Mouse (Mus musculus) embryonic facial prominence, embryonic 10.5 days (tissue): ENCODE data around the gene Hoxa4. TPM values are rescaled to one million over a fixed set of nuclear protein-coding genes. Genes with fewer than 3 reads are reported as not detected.
A peak's percentile ranks its signal among the peaks of the same experiment; 100 is the strongest.

Experiments used
- DNase-seq: peaks from one replicate; pipeline ENCODE4 v3.0.0-alpha.2; 2017; ENCODE audit warnings: low spot score
- H3K27ac ChIP-seq: fragments of 300-500 bp; sonication (generic); replicated peaks from 2 replicates; pipeline ENCODE4 v1.5.1; 2016; ENCODE audit warnings: mild to moderate bottlenecking
- H3K27me3 ChIP-seq: fragments of 300-500 bp; sonication (generic); replicated peaks from 2 replicates; pipeline ENCODE4 v1.6.1; 2016; ENCODE audit warnings: low read depth, mild to moderate bottlenecking; ENCODE audit not compliant: poor library complexity, severe bottlenecking
- H3K36me3 ChIP-seq: fragments of 300-500 bp; sonication (generic); replicated peaks from 2 replicates; pipeline ENCODE4 v1.6.1; 2016; ENCODE audit warnings: mild to moderate bottlenecking, moderate library complexity
- H3K4me1 ChIP-seq: fragments of 300-500 bp; sonication (generic); 2 replicates; pipeline ENCODE4 v1.6.1; 2016
- H3K4me3 ChIP-seq: fragments of 300-500 bp; sonication (generic); 2 replicates; pipeline ENCODE4 v1.5.1; 2016; ENCODE audit warnings: mild to moderate bottlenecking, moderate library complexity
- H3K9me3 ChIP-seq: fragments of 300-500 bp; sonication (generic); 2 replicates; pipeline ENCODE4 v1.6.1; 2016; ENCODE audit warnings: mild to moderate bottlenecking
- WGBS: fragments of 180-500 bp; shearing (Covaris S2); methylation state at CpG from one replicate; pipeline ENCODE4 v1.1.7; 2016; 5-methylcytosine and 5-hydroxymethylcytosine counted together
- polyA plus RNA-seq: library from polyadenylated mRNA; unstranded; fragments of >200 nt; fragmentation: Nextera tagmentation; extraction: Ambion mirVana; gene quantifications from 2 replicates; pipeline ENCODE4 v1.2.1, GENCODE M21; 2016

Hoxa4 gene
- polyA plus RNA-seq, 1 experiment from 2014 or later = not detected

- WGBS = 2% methylated on average over 8 of the region's 8 CpGs
- peak; percentile 14 for DNase-seq
- H3K27me3 ChIP-seq = peaks cover 100% of the 10 kb centered on the region
- peak overlapping the region; percentile 75 for H3K27ac ChIP-seq
- H3K9me3 ChIP-seq = no peaks in the 10 kb centered on the region
- H3K36me3 ChIP-seq = no peaks in the 10 kb centered on the region
- peak overlapping the region; percentile 78 for H3K4me3 ChIP-seq
- peaks cover 30% of the 10 kb centered on the region for H3K4me1 ChIP-seq
Observed at GRCm38 (mm10) chr6:52161336-52162092, 30.0 kb downstream of the Hoxa4 start.

DNA sequence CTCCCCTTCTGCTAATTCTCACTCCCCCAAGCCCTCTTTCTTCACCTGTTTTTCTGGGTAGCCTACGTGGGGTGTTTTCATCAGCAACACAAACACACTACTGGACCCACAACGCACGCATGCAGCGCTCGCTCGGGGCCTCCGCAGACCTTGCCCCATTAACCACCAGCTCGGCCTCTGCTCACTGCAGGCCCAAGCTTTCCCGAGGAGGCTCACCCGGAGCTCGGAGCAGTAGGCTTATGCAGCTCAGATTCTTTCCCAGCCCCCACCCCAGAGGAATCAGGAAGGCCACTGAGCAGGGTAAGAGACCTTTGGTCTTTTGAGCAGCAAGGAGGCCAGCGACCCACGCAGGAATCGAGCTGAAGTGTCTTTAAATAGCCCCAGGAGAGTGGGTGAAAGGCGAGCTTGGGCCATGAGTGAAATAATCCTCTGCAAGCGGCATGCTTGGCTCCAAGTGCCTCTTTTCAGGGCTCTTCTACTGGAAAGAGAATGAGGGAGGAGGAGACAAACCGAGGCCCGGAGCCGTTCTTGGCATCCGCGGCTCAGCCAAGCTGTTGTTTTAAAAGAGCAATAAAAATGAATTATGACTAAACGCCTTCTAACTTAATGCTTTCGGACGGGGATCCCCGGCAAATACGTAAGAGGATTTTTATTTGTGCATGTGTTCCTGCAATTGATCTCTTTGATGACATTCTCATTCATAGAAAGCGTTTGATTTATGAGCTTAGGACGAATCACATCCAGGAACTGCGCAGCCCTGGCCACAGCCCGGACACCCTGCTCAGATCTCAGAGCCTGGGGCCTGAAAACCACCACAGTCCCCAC is 30.8 kb downstream of the Hoxa4 start:
- peak; percentile 61 for DNase-seq
- no peaks in the 10 kb centered on the region for H3K36me3 ChIP-seq
- peaks cover 100% of the 10 kb centered on the region for H3K27me3 ChIP-seq
- peak overlapping the region; percentile 75 for H3K27ac ChIP-seq
- H3K4me1 ChIP-seq = peaks cover 30% of the 10 kb centered on the region
- peak overlapping the region; percentile 78 for H3K4me3 ChIP-seq
- WGBS = under 1% methylated on average over 30 of the region's 30 CpGs
- H3K9me3 ChIP-seq = no peaks in the 10 kb centered on the region

GRCm38 (mm10) chr6:52159979-52160378 is 31.6 kb downstream of the Hoxa4 start:
- Histone ChIP-seq H3K4me1 (peaks cover 30% of the 10 kb centered on the region), H3K36me3 (no peaks in the 10 kb centered on the region), H3K27me3 (peaks cover 100% of the 10 kb centered on the region), H3K4me3 (peak overlapping the region; percentile 78), H3K27ac (peak overlapping the region; percentile 75), H3K9me3 (no peaks in the 10 kb centered on the region)
- DNase-seq = peak; percentile 28
- 1% methylated on average over 9 of the region's 9 CpGs for WGBS

- Histone ChIP-seq H3K36me3 (no peaks in the 10 kb centered on the region), H3K9me3 (no peaks in the 10 kb centered on the region), H3K4me3 (peak overlapping the region; percentile 78), H3K27ac (peak overlapping the region; percentile 78), H3K4me1 (peaks cover 30% of the 10 kb centered on the region), H3K27me3 (peaks cover 100% of the 10 kb centered on the region)
- 1% methylated on average over 12 of the region's 12 CpGs for WGBS
- DNase-seq = peak; percentile 45
Observed at GRCm38 (mm10) chr6:52159164-52159761, 32.3 kb downstream of the Hoxa4 start.

DNA sequence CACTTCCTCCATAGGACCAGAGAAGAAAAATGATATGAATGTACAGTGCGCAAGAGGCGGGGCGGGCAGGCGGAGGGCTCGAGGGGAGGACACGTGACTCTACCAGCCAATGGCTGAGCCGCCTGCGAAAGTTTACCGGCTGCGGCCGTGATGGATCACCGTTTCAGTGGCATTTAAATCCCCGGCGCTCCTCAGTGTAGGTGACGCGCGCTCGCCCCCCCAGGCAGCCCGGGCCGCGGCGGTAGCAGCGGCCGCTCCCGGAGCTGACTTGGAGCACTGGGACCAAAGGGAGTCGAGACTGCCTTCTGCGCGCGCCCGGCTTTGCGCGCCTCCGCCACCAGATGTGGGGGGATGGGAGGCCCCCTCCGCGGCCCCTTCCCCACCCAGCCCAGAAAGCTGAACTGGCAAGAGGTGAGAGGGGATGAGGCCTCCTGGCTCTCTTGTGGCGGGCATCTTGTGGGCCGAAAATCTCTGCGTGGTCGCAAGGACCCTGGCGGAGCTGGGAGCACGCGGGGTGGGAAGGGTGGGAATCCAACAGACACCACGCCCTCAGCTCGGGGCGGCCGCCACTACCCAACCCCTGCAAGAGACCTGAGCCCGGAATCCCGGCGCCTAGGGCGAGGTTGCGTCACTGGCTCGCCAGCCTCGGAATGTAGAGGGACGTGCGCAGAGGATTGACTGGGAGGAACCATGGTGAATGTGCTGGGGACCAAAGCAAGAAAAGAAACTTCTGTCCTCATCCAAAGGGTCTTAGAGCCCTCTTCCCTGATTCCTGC is 33.1 kb downstream of the Hoxa4 start, which contains the start of gene Hoxa1:
TSS of gene Hoxa1 (minus strand) at position 42 of the 776 bp plus-strand sequence.
- Histone ChIP-seq H3K27me3 (peaks cover 100% of the 10 kb centered on the region), H3K9me3 (no peaks in the 10 kb centered on the region), H3K4me1 (peaks cover 30% of the 10 kb centered on the region), H3K36me3 (no peaks in the 10 kb centered on the region), H3K27ac (peak within 1 kb of the TSS; percentile 78), H3K4me3 (peak within 1 kb of the TSS; percentile 78)
- DNase-seq = peak; percentile 89
- under 1% methylated on average over 55 of the region's 55 CpGs for WGBS

DNA sequence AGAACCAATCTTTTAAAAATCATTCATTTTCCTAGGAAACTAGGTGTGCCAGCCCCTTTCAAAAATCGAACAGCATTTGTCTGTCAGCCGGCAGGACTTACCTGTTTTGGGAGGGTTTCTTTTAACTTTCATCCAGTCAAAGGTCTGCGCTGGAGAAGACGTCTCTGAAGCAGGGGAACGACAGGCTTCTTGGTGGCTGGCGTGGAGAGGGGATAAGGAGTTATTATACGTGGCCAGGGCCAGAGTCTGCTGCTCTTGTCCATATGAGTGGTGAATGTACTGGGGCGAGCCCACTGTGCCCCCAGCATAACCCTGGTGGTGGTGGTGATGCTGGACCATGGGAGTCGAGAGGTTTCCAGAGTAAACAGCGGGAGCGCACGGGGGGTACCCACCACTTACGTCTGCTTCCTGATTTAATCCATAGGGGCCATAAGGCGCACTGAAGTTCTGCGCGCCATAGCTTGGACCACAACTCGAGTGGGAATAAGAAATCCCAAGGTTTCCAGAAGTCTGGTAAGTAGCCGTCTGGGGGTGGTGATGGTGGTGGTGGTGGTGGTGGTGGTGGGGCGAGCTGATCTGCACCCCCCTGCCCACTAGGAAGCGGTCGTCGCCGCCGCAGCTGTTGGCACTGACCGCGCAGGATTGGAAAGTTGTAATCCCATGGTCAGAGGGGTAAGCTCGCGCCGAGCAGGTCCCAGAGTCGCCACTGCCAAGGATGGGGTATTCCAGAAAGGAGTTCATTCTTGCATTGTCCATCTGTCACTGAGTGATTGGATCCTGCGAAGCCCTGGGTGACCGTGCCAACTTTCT is 33.9 kb downstream of the Hoxa4 start:
- Histone ChIP-seq H3K27ac (no peak overlapping the region), H3K27me3 (peaks cover 100% of the 10 kb centered on the region), H3K9me3 (no peaks in the 10 kb centered on the region), H3K4me1 (peaks cover 30% of the 10 kb centered on the region), H3K36me3 (no peaks in the 10 kb centered on the region), H3K4me3 (peak overlapping the region; percentile 78)
- peak; percentile 41 for DNase-seq
- WGBS = under 1% methylated on average over 32 of the region's 32 CpGs

DNA sequence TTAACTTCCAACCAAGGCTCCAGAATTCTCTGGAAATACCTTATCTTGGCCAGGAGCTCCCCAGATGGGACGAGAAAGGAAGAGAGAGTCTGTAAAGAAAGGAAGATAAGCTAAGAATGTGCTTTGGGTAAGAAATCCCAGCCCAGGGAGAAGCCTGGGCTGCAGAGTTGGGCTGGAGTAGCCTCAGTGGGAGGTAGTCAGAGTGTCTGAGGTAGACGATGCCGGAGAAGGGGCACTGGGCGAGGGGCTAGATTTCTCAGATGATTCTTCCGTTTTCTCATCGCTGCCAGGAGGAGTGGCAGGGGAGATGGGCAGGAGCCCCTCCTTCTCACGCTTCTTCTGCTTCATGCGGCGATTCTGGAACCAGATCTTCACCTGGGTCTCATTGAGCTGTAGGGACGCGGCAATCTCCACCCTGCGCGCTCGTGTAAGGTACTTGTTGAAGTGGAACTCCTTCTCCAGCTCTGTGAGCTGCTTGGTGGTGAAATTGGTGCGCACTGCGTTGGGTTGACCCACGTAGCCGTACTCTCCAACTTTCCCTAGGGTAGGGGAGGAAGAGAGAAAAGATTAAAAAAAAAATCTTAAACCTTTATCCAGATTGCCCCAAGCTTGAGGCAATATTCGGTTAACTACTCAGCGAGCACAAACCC is 34.9 kb downstream of the Hoxa4 start:
- DNase-seq = peak; percentile 38
- H3K27ac ChIP-seq = no peak overlapping the region
- 0 out of 2 replicates have a peak overlapping the region, but pooled peaks have one; percentile 5 for H3K4me3 ChIP-seq
- no peaks in the 10 kb centered on the region for H3K36me3 ChIP-seq
- peaks cover 30% of the 10 kb centered on the region for H3K4me1 ChIP-seq
- peaks cover 100% of the 10 kb centered on the region for H3K27me3 ChIP-seq
- H3K9me3 ChIP-seq = no peaks in the 10 kb centered on the region
- WGBS = under 1% methylated on average over 20 of the region's 20 CpGs

- Histone ChIP-seq H3K27me3 (peaks cover 100% of the 10 kb centered on the region), H3K36me3 (no peaks in the 10 kb centered on the region), H3K9me3 (no peaks in the 10 kb centered on the region), H3K4me3 (no peak overlapping the region), H3K27ac (no peak overlapping the region), H3K4me1 (peaks cover 31% of the 10 kb centered on the region)
- DNase-seq = no peak
- 38% methylated on average over 3 of the region's 3 CpGs for WGBS
Observed at GRCm38 (mm10) chr6:52155471-52155870, 36.1 kb downstream of the Hoxa4 start.

- peak; percentile 14 for DNase-seq
- 4% methylated on average over 5 of the region's 5 CpGs for WGBS
Observed at GRCm38 (mm10) chr6:52154044-52154443, 37.5 kb downstream of the Hoxa4 start.

DNA sequence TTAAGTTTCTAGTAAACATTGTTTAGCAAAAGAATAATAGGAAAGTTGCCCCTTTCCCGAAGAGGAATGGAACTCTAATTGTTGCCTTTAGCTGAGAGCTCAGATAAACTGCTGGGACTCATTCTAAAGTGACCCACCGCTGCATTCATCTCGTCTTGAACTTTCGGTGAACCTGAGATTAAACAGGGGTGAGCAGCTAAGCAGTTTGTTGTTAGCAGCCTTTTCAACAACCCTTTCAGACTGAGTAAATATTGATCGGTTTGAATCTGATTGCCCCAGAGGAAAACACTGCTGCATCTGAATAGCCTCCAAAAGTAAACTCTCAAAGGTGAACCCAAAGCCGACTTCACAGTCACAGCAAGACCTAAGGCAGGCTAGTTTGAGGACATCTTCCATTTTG is 38.3 kb downstream of the Hoxa4 start:
- DNase-seq = peak; percentile 27
- H3K4me1 ChIP-seq = peaks cover 11% of the 10 kb centered on the region
- under 1% methylated on average over 6 of the region's 6 CpGs for WGBS
- H3K4me3 ChIP-seq = no peak overlapping the region
- no peak overlapping the region for H3K27ac ChIP-seq
- H3K27me3 ChIP-seq = peaks cover 100% of the 10 kb centered on the region
- no peaks in the 10 kb centered on the region for H3K9me3 ChIP-seq
- no peaks in the 10 kb centered on the region for H3K36me3 ChIP-seq

More at GRCm38 (mm10) chr6:52154044-52154443, 37.5 kb downstream of the Hoxa4 start:
- peaks cover 100% of the 10 kb centered on the region for H3K27me3 ChIP-seq
- no peak overlapping the region for H3K4me3 ChIP-seq
- H3K36me3 ChIP-seq = no peaks in the 10 kb centered on the region
- H3K27ac ChIP-seq = no peak overlapping the region
- peaks cover 19% of the 10 kb centered on the region for H3K4me1 ChIP-seq
- H3K9me3 ChIP-seq = no peaks in the 10 kb centered on the region
